Mouse (Mus musculus): Measurements from ENCODE around the gene Ccdc92b. TPM values are rescaled to one million over a fixed set of nuclear protein-coding genes. Genes with fewer than 3 reads are reported as not detected.

The Ccdc92b gene
- polyA plus RNA-seq, 1 experiment from 2014 or later = 0.38 TPM

DNA sequence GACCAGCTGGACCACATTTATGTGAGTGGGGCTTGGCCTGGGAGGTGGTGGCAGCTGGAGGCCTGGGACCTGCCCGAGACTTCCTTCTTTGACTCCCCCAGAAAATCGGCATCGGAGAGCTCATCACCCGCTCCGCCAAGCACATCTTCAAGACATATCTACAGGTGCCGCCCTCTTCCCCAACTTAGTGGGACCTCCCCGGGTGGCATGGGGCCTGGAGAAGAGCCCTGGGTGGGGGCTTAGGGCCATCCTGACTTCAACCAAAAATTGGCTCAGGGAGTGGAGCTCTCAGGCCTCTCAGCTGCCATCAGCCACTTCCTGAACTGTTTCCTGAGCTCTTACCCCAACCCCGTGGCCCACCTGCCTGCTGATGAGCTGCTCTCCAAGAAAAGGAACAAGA, 45.5 kb downstream of the Ccdc92b start:
- no peak overlapping the region for H3K27ac ChIP-seq
- no peak overlapping the region for H3K4me3 ChIP-seq (replicated peaks)
- WGBS = 85% methylated on average over 8 of the region's 8 CpGs
- ATAC-seq (replicated peaks; ENCODE audit: low FRiP score) = no peak
- H3K4me2 ChIP-seq = no peak overlapping the region
- no peaks in the 10 kb centered on the region for H3K4me1 ChIP-seq
- H3K27me3 ChIP-seq = no peaks in the 10 kb centered on the region
- peaks cover 100% of the 10 kb centered on the region for H3K36me3 ChIP-seq
- no peak overlapping the region for H3K9ac ChIP-seq
- no peaks in the 10 kb centered on the region for H3K9me3 ChIP-seq (replicated peaks)

DNA sequence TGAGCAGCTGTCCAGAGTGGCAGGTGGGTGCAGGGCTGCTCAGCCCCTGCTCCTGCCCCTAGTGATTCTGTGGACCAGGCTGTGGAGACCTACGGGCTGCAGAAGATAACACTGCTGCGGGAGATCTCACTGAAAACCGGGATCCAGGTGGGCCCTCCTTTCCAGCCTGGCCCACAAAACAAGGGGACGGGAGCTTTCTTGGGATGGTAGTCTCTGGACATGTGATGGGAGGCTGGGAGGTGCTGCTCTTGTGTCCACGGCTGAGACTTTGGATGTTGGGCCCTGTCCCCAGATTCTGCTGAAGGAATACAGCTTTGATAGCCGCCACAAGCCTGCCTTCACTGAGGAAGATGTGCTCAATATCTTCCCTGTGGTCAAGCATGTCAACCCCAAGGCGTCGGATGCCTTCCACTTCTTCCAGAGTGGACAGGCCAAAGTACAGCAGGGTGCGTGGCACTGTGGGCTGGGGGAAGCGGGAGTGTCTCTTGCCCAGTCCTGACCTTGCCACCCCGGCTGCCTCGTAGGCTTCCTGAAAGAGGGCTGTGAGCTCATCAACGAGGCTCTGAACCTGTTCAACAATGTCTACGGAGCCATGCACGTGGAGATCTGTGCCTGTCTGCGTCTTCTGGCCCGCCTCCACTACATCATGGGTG, 46.4 kb downstream of the Ccdc92b start:
- peaks cover 93% of the 10 kb centered on the region for H3K36me3 ChIP-seq
- no peaks in the 10 kb centered on the region for H3K27me3 ChIP-seq
- no peak overlapping the region for H3K4me3 ChIP-seq (replicated peaks)
- H3K4me2 ChIP-seq = no peak overlapping the region
- no peak for ATAC-seq (replicated peaks; ENCODE audit: low FRiP score)
- H3K9me3 ChIP-seq (replicated peaks) = no peaks in the 10 kb centered on the region
- no peaks in the 10 kb centered on the region for H3K4me1 ChIP-seq
- H3K9ac ChIP-seq = no peak overlapping the region
- WGBS = 93% methylated on average over 17 of the region's 17 CpGs
- no peak overlapping the region for H3K27ac ChIP-seq

DNA sequence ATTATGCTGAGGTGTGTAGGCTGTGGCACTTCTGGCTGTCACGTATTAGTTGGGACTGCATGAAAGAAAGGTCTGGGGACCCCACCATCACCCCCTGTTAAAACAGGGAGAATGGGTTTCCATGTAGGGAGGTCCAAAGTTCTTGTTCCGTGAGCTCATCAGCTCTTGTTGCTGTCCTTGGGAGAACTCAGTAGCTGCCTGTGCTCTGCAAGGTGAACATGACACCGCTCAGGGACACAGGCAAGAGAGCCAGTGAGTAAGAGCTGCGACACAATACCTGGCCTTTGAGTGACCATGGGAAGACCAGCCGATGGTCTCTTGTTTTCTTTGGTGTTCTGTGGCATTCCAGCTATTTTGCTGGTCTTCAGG, 46.9 kb downstream of the Ccdc92b start:
- no peak overlapping the region for H3K9ac ChIP-seq
- H3K4me3 ChIP-seq (replicated peaks) = no peak overlapping the region
- no peak overlapping the region for H3K4me2 ChIP-seq
- no peak for ATAC-seq (replicated peaks; ENCODE audit: low FRiP score)
- H3K27ac ChIP-seq = no peak overlapping the region
- WGBS = 89% methylated on average over 5 of the region's 5 CpGs
- no peaks in the 10 kb centered on the region for H3K27me3 ChIP-seq
- H3K9me3 ChIP-seq (replicated peaks) = no peaks in the 10 kb centered on the region
- peaks cover 88% of the 10 kb centered on the region for H3K36me3 ChIP-seq
- H3K4me1 ChIP-seq = no peaks in the 10 kb centered on the region

DNA sequence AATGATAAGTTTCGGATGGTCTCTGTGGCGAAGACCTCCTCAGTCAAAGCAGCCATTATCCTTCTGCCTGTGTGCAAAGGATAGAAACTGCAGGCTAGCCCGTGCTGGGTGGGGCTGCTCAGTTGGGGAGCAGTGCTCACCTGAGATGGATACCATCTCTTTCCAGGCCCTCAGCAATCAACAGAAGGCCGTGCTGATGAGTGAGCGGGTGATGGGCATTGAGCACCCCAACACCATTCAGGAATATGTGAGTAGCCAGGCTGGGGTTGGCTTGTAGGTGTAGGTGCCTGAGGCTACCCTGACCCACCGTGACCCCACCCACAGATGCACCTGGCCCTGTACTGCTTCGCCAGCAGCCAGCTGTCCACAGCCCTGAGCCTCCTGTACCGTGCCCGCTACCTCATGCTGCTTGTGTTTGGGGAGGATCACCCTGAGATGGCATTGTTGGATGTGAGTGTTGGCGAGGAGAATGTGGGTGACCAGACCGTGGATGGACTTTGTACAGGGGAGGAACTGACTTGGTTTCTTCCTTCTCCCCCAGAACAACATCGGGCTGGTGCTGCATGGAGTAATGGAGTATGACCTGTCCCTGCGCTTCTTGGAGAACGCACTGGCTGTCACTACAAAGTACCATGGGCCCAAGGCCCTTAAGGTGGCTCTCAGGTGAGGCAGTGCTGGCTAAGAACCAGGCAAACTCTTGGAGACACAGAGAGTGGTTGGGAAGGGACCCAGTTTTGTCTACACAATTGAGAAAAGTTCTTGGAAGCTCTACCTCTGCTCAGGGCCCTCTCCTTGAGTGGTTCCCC, 47.6 kb downstream of the Ccdc92b start:
- H3K4me2 ChIP-seq = no peak overlapping the region
- H3K27me3 ChIP-seq = no peaks in the 10 kb centered on the region
- WGBS = 95% methylated on average over 14 of the region's 14 CpGs
- H3K27ac ChIP-seq = no peak overlapping the region
- peaks cover 80% of the 10 kb centered on the region for H3K36me3 ChIP-seq
- no peaks in the 10 kb centered on the region for H3K4me1 ChIP-seq
- H3K4me3 ChIP-seq (replicated peaks) = no peak overlapping the region
- ATAC-seq (replicated peaks; ENCODE audit: low FRiP score) = no peak
- no peak overlapping the region for H3K9ac ChIP-seq
- no peaks in the 10 kb centered on the region for H3K9me3 ChIP-seq (replicated peaks)

DNA sequence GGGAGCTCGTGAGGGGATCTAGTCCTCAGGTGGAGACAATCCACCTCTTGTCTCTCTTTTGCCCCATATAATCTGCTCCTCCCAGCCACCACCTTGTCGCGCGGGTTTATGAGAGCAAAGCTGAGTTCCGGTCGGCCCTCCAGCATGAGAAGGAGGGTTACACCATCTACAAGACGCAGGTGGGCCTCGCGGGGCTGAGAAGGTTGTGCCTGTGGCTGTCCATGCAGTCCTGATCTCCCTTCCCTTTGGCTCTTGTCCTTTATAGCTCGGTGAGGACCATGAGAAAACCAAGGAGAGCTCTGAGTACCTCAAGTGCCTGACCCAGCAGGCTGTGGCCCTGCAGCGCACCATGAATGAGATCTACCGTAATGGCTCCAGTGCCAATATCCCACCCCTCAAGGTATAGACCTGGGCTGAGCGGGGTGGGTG, 48.2 kb downstream of the Ccdc92b start:
- Histone ChIP-seq H3K4me3 (replicated peaks) (no peak overlapping the region), H3K4me2 (no peak overlapping the region), H3K27ac (no peak overlapping the region), H3K9ac (no peak overlapping the region), H3K4me1 (no peaks in the 10 kb centered on the region), H3K9me3 (replicated peaks) (no peaks in the 10 kb centered on the region), H3K27me3 (no peaks in the 10 kb centered on the region), H3K36me3 (peaks cover 74% of the 10 kb centered on the region)
- ATAC-seq (replicated peaks; ENCODE audit: low FRiP score) = no peak
- 90% methylated on average over 13 of the region's 13 CpGs for WGBS

DNA sequence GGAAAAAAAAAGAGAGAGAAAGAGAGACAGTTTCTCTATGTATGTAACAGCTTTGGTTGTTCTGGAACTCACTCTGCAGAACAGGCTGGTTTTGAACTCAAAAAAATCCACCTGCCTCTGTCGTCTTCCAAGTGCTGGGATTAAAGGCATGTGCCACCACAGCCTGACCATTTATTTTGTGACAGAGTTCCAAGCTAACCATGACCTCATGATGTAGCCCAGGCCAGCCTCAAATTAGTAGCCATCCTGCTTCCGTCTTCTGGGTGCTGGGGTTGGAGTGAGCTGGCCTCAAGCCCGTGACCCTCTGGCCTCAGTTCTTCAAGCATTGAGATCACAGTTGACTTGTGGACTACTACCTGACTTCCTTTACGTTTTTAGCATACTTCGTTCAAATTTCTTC, 49.1 kb downstream of the Ccdc92b start:
- WGBS = 90% methylated on average over 5 of the region's 5 CpGs
- Histone ChIP-seq H3K36me3 (peaks cover 71% of the 10 kb centered on the region), H3K27ac (no peak overlapping the region), H3K4me3 (replicated peaks) (no peak overlapping the region), H3K4me2 (no peak overlapping the region), H3K4me1 (no peaks in the 10 kb centered on the region), H3K9me3 (replicated peaks) (no peaks in the 10 kb centered on the region), H3K9ac (no peak overlapping the region), H3K27me3 (no peaks in the 10 kb centered on the region)
- ATAC-seq (replicated peaks; ENCODE audit: low FRiP score) = no peak

DNA sequence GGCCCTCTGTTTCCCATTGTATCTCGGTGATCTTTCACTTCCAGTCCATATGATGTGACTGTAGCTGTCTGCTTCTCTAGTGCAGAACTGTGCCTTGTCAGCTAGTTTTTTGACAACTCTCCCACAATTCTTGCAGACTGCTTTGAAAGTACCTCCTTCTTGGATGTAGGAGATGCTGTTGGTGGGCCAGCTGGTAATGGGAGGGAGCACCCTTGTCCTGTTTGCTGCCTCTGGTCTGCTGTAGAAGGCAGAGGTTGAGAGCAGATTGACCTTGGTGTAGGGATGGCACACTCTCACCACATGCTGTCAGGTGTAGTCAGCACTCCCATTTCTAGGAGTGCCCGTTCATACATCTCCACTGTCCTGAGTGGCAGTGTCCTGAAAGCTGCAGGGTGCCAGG, 49.6 kb downstream of the Ccdc92b start:
- no peaks in the 10 kb centered on the region for H3K9me3 ChIP-seq (replicated peaks)
- H3K27me3 ChIP-seq = no peaks in the 10 kb centered on the region
- no peaks in the 10 kb centered on the region for H3K4me1 ChIP-seq
- no peak overlapping the region for H3K4me2 ChIP-seq
- no peak overlapping the region for H3K27ac ChIP-seq
- H3K9ac ChIP-seq = no peak overlapping the region
- no peak for ATAC-seq (replicated peaks; ENCODE audit: low FRiP score)
- no peak overlapping the region for H3K4me3 ChIP-seq (replicated peaks)
- 80% methylated on average over 2 of the region's 2 CpGs for WGBS
- H3K36me3 ChIP-seq = peaks cover 71% of the 10 kb centered on the region

DNA sequence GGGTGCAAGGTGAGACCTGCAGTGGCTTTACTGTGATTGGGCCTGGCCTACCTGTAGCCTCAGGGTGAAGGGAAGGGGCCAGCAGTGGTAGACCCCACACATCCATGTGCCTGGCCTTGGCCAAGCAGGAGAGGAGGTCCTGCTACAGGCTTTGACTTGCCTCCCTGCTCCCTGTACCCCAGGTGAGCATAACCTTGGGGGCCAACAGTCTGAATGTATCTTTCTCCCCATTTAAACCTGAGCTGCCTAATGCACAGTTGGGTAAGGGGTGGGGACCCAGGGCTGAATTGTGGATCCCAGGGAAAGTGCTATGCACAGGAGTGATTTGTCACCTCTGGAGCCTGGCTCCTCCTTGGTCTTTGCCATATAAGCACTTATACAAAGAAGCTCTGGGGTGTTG, 50.7 kb downstream of the Ccdc92b start:
- H3K9ac ChIP-seq = no peak overlapping the region
- no peak for ATAC-seq (replicated peaks; ENCODE audit: low FRiP score)
- peaks cover 71% of the 10 kb centered on the region for H3K36me3 ChIP-seq
- no peak overlapping the region for H3K4me3 ChIP-seq (replicated peaks)
- no peaks in the 10 kb centered on the region for H3K27me3 ChIP-seq
- no peaks in the 10 kb centered on the region for H3K4me1 ChIP-seq
- no peaks in the 10 kb centered on the region for H3K9me3 ChIP-seq (replicated peaks)
- H3K27ac ChIP-seq = no peak overlapping the region
- H3K4me2 ChIP-seq = no peak overlapping the region

DNA sequence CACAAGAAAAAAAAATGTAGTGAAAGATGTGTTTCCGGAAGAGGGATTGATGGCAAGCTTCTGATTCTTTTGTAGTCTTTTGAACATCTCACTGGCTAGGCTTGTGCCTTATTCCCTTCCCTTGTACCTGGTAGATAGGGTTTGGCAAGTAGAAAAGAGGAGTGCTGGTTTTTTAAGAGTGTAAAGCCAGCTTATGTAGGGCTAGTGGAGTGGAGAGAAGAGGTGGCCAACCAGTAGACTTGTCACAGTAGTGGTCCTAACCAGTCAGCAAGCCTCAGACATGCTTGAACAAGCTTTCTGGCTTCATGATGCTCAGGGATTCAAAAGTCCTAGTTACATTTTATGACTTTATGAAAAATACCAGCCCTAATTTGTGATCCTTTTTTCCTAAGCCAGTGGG, 51.6 kb downstream of the Ccdc92b start:
- WGBS = 94% methylated on average over 1 of the region's 1 CpGs
- H3K4me2 ChIP-seq = no peak overlapping the region
- H3K27ac ChIP-seq = no peak overlapping the region
- H3K4me3 ChIP-seq (replicated peaks) = no peak overlapping the region
- H3K9me3 ChIP-seq (replicated peaks) = no peaks in the 10 kb centered on the region
- no peaks in the 10 kb centered on the region for H3K27me3 ChIP-seq
- peaks cover 68% of the 10 kb centered on the region for H3K36me3 ChIP-seq
- H3K4me1 ChIP-seq = no peaks in the 10 kb centered on the region
- no peak overlapping the region for H3K9ac ChIP-seq
- ATAC-seq (replicated peaks; ENCODE audit: low FRiP score) = no peak

DNA sequence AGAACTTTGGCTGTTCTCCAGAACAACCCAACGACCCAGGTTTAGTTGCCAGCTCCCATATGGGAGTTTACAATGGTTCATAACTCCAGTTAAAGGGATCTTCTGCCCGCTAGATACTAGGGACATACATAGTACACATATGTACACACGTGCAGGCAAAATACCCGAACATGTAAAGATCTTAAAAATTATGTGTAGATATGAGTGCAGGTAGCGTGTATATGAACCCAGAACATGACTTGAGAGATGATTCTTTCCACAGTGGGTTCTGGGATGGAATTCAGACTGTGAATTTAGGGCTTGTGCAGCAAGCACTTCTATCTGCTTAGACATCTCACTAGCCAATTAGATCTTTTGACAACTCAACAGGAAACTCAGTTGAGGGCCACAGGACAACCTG, 52.4 kb downstream of the Ccdc92b start:
- Histone ChIP-seq H3K36me3 (peaks cover 67% of the 10 kb centered on the region), H3K4me3 (replicated peaks) (no peak overlapping the region), H3K27me3 (no peaks in the 10 kb centered on the region), H3K4me1 (no peaks in the 10 kb centered on the region), H3K4me2 (no peak overlapping the region), H3K9ac (no peak overlapping the region), H3K27ac (no peak overlapping the region; the same call in 1 of the 2 replicates), H3K9me3 (replicated peaks) (no peaks in the 10 kb centered on the region)
- ATAC-seq (replicated peaks; ENCODE audit: low FRiP score) = no peak
- WGBS = 92% methylated on average over 5 of the region's 5 CpGs

DNA sequence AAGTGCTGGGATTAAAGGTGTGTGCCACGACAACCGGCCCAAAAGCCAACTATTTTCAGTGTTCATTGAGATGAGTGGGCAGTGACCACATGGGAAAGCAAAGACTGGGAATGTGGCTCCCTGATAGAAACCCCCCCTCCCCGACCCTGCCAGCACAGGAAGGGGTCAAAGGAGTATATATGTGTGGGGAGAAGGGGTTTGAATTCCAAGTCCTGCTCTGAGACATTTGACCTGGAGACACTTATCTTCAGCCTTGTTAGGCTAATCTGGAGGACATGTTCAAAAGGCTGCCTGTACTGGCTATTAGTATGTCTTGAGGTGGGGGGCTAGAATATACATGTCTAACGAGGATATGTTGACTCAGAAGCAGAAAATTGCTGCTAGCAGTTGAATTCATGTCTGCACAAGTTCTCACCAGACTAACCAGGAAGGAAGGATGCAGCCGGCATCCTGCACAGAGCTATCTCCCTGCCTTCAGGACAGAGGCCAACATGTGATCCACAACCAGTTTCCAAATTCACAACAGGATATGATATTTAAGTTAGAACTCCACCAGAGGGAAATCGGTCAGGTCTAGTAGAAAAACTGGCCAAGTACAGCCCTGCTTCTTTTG, 53.6 kb downstream of the Ccdc92b start:
- H3K9ac ChIP-seq = no peak overlapping the region
- H3K27me3 ChIP-seq = no peaks in the 10 kb centered on the region
- no peak overlapping the region for H3K4me3 ChIP-seq (replicated peaks)
- H3K27ac ChIP-seq = no peak overlapping the region
- no peaks in the 10 kb centered on the region for H3K9me3 ChIP-seq (replicated peaks)
- WGBS = 81% methylated on average over 6 of the region's 6 CpGs
- no peaks in the 10 kb centered on the region for H3K4me1 ChIP-seq
- ATAC-seq (replicated peaks; ENCODE audit: low FRiP score) = no peak
- H3K36me3 ChIP-seq = peaks cover 67% of the 10 kb centered on the region
- no peak overlapping the region for H3K4me2 ChIP-seq

DNA sequence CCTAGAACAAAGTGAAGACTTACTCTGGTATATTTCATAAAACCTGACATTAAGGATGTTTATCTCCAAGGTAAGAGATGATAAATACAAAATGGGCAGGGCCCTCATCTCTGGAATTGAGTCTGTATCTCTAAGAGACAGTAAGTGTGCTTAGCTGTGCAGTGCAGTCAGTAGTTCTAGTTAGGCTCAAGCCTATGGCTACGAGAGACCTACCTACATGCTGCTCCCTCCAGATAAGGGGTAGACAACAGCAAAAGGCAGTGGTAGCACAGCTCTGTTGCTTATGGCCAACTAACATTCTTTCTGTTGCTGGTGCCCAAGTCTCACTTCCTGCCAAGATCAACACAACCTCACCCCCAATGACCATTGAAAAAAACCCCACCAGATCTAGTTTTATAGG, 54.2 kb downstream of the Ccdc92b start:
- no peak for ATAC-seq (replicated peaks; ENCODE audit: low FRiP score)
- no peaks in the 10 kb centered on the region for H3K27me3 ChIP-seq

More for the DNA sequence above, 54.2 kb downstream of the Ccdc92b start:
- Histone ChIP-seq H3K4me3 (replicated peaks) (no peak overlapping the region), H3K36me3 (peaks cover 67% of the 10 kb centered on the region), H3K9ac (no peak overlapping the region), H3K27ac (no peak overlapping the region), H3K4me1 (no peaks in the 10 kb centered on the region), H3K4me2 (no peak overlapping the region), H3K9me3 (replicated peaks) (no peaks in the 10 kb centered on the region)
- 91% methylated on average over 1 of the region's 1 CpGs for WGBS

All from kidney, embryonic 15.5 days (tissue).